Mouse (Mus musculus): ENCODE data around the gene Shc4.
A peak's percentile ranks its signal among the peaks of the same experiment; 100 is the strongest.

The Shc4 gene

DNA sequence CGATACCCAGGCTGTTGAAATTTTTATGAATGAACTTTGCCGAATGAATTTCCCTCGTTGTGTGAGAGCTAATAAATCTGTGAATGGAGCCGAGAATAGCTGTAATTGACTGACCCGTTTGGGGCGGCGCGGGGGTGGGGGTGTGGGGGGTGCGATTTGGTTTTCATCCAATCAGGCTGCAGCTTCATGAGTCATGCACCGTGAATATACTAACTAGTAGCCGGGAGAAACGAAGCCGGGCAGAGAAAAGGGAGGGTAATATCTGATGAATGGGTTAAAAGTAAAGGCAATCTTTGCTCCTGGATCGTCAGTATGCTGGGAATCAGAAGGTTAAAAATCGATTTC lies at the start of gene Shc4:
Gene Shc4, minus strand, starts transcription at position 63 of the 345 bp plus-strand sequence.
- DNase-seq (ENCODE audit: low spot score) = no peak

- no peak for DNase-seq (ENCODE audit: low spot score)
Measured at GRCm38 (mm10) chr2:125765029-125765428, 41.1 kb upstream of the Shc4 start.

DNA sequence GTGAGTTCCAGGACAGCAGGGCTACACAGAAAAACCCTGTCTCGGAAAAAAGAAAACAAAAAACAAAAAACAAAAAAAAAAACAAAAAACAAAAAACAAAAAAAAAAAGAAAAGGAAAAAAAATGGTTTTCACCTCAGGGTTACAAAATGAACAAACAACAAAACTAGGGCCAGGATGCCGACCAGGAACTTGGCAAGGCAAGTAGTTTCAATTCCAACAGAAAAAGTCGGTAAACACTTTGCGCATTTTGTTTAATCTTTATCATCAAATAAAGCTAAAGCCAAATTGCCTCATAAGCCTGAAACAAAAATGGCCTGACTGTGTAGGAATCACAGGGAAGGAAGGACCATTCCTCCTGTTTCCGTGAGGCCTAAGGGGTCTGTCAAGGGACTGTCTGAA lies 40.6 kb upstream of the Shc4 start:
- DNase-seq (ENCODE audit: low spot score) = no peak

DNA sequence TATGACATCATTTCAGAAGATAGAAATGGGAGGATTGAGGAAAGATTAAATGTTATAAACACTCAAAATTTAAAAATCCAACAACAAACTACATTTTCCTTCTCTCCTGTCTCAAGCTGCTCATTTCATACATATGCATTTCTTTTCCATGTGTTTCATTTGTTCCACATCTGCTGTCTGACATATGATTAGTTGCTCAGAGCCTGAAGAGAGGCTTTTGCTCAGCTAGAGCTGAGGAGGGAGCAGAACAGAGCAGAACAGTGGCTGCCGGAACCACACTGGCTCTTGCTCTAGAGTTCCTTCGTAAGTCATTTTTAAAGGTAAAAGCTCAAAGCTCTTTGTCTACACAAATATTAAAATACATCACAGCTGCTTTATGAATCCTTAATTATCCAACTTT lies 25.4 kb upstream of the Shc4 start:
- DNase-seq (ENCODE audit: low spot score) = no peak

GRCm38 (mm10) chr2:125739338-125739737 lies 15.4 kb upstream of the Shc4 start:
- DNase-seq (ENCODE audit: low spot score) = no peak

DNA sequence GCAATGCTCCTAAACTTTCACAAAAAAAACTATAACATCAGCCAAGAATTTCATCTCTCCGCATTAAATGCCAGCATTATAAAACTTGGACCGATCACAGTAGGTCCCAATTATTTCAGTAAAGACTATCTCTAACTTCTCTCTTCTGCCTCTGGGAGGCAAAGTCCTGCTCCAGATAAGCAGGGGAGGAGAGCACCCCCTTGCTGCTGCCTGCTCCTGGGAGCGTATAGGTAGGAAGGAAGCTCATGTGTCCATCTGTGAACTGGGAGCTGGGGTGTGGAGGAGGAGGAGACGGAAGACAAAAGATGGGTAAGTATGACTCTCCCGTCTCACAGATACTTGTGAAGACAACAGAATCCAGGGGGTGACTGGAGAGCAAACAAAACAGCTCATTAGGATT lies 14.8 kb upstream of the Shc4 start:
- no peak for DNase-seq (ENCODE audit: low spot score)

GRCm38 (mm10) chr2:125736025-125736343 lies 12.0 kb upstream of the Shc4 start:
- no peak for DNase-seq (ENCODE audit: low spot score)

GRCm38 (mm10) chr2:125735333-125736024 lies 11.5 kb upstream of the Shc4 start:
- no peak for DNase-seq (ENCODE audit: low spot score)

DNA sequence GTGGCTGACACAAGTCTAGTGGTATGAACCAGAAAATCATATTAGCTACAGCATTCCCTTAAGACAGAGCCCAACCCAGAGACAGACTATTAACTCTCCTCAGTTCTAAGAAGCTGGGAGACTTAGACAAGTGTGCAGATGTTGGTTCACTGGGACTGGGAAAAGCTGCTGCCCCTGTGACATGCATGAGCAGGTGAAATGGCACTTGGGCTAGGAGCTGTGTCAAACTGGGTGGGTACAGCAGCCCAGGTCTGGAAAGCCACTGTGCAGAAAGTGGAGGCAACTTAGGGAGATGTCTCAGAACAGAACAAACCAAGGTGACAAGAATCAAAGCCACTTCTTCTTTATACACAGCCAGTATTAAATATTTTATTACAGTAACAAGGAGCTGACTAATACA lies 10.8 kb upstream of the Shc4 start:
- DNase-seq (ENCODE audit: low spot score) = no peak

GRCm38 (mm10) chr2:125731763-125732560 lies 8.0 kb upstream of the Shc4 start:
- peak; percentile 95 for DNase-seq (ENCODE audit: low spot score)

DNA sequence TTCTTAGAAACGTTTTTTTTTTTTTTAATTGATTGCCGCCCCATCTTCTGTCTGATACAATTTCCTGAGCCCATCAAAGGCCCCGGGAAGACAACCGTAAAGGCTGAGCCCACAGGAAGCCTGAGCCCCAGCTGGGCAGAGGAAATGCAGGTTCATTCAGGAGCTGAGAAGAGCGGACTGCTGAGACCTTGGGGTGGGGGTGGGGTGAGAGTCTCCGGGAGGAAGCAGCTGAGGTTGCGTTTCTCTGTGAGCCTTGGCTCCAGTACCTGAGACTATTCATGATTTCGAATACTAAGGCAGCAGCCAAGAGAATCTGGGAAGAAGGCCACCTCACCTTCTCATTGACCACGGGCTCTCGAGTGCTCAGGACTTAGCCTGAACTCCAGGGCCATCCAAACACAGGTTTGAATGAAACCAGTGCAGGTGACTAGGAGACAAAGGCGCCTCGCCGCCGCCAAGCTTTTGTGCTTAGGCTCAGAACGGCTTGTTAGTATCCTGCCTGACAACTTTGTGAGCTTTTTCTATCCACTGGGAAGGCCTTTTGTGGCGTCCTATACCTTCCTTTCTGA lies 682 bp upstream of the Shc4 start:
- DNase-seq (ENCODE audit: low spot score) = no peak

DNA sequence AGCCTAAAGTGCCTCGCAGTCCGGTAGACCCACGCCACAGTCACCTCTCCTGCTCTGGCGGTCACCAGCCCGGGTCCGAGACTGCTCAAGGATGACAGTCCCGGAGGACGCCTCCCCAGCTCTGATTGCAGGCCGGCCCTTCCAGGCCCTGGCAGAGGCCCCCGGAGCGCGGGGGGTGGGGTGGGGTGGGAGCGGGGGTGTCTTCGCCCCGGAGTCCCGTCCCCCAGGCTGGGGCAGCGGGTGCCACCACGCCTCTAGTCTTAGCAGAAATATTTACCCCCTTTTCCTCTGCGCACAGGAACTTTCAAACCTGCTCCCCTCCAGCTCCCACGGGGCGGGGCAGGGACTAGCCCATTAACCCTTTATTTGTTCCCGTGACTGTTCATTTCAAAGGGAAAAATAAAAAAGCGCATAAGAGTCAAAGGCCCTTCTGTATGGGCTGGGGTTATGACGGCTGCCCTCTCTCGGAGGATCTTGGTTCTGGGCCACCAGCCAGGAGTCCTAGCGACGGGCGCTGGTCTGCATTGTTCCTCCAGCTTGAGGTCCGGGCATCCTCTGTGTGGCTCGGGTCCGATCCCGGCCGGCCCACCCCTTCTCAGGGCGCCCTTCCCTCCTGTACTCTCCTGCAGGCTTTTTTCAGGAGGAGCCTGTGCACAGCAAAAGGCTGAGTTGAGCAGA lies 401 bp downstream of the Shc4 start:
- no peak for DNase-seq (ENCODE audit: low spot score)

- DNase-seq (ENCODE audit: low spot score) = no peak
Measured at GRCm38 (mm10) chr2:125723086-125723407, 901 bp downstream of the Shc4 start.

GRCm38 (mm10) chr2:125716599-125716998 lies 7.3 kb downstream of the Shc4 start:
- DNase-seq (ENCODE audit: low spot score) = no peak

DNA sequence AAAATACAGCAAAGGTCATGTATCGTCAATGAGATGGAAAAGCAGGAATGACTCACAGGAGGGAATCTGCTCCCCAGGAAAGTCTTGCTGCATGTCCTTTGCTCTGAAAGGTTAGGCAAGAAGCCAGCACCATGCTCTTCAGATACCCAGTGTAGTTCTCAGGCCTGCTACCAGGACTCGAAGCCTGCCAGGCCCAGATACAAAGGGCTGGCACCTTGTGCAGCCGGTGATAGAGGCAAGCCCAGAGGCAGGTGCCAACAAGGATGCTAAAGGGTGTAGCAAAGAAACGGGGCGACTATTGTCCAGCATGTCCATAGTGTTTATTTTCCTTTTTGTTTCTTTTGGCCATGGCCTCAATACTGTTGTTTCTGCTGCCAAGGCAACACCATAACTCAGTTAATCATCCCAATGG lies 17.4 kb downstream of the Shc4 start:
- DNase-seq (ENCODE audit: low spot score) = no peak

DNA sequence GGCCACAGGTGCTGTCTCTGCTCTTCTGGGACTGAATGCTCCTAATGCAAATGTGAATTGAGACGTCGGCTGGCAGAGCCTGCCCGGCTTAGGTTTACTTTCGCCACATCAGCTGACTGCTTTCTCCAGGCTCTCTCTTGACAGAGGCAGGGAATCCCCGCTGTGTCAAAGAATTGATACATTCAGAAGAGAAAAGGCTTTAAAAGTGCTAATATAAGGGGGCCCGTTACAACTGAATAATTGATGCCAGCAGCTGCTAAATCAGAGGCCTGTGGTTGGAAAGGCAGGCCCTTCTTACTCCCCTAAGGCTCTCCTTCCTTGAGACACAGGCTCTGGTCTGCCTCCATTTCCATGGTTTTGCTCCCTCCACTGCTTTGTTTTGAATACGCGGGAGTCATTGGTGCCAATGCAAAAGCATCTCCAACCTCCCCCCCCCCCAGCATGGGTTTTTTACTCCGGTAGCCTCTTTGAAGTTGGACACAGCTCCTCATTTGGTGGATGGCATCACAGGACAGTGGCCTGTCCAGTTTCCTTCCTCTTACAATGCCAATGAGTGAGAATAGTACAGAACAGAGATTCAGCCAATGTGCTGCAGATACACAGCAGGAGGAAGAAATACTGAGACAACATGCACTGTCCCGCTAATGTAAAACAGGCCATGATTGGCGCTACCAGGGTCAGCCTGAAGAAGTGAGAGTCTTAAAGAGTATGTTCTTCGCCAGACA lies 18.9 kb downstream of the Shc4 start:
- no peak for DNase-seq (ENCODE audit: low spot score)

DNA sequence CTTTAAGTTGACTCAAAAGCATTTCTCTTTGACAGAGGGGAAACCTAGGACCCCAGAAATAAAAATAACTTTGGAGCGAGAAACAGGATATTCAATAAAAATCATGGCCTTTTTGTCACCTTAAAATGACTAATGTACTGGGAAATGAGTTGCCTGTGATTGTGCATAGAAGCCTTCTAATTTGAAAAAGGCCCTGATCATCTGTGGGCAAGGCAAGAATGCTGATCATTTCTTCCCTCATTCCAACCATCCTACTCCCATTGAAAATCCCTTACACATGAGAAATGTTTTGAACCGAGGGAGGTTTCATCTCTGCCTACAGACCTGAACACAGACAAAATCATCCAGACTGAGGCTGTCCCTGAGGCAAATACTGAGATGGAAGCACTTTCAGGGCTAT lies 21.1 kb downstream of the Shc4 start:
- no peak for DNase-seq (ENCODE audit: low spot score)

GRCm38 (mm10) chr2:125701606-125702005 lies 22.3 kb downstream of the Shc4 start:
- DNase-seq (ENCODE audit: low spot score) = no peak

DNA sequence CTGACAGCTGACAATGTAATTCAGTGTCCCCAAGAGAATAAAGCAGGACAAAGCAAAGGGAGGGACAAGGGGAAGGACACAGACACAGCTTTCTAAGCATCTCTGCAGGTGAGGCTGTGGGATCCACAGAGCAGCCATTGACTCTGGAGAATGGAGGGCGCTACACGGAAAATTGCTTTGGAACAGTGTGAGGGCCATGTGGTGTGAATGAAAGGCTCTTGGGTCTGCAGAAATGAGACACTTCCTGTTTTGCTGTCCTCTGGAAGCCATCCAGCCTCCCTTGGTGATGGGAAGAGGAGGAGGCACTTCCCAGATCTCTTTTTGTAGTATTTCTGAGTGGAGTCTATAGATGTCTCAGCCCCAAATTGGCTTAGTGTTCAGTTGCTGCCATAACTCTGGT lies 27.7 kb downstream of the Shc4 start:
- no peak for DNase-seq (ENCODE audit: low spot score)

GRCm38 (mm10) chr2:125694798-125695197 lies 29.1 kb downstream of the Shc4 start:
- DNase-seq (ENCODE audit: low spot score) = no peak

GRCm38 (mm10) chr2:125692010-125692409 lies 31.9 kb downstream of the Shc4 start:
- no peak for DNase-seq (ENCODE audit: low spot score)

DNA sequence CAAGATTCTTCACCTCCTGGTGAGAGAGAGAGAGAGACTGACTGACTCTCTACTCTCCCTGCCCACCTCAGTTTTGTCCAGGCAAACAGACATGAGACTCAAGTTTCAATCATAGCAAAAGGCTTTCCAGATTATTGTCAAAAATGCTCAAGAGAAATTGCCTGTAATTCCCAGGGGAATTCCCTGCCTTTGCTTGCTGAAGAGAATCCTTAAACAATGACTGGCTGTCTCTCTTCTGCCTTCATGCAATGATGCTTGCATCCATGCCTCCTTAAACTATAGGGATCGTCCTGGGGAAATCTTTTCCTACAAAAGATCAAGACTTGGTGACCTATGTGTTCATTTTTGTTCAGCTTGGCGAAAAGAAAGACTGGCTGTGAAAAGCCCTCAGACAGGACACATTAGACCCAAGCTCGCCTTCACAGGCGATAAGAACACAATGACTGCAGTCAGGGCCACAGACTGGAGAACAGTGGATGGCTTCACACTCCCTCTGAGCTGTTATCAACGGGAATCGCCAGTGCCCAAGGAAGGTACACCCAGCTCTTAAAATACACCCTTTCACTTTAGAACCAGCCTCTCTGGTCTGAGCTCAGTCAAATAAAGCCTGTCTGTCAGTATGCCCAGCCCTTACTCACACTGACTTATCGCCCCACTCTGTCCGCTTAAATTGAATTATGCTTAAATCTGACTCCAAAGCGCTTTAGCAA lies 38.4 kb downstream of the Shc4 start:
- DNase-seq (ENCODE audit: low spot score) = no peak
